Mouse (Mus musculus) intestine, postnatal 0 days (tissue): ENCODE results near the gene Dlgap5. TPM values are rescaled to one million over a fixed set of nuclear protein-coding genes. Genes with fewer than 3 reads are reported as not detected.

Experiments
- ATAC-seq: fragments of 200-750 bp; cut with Nextera tagmentation; 2 replicates; pipeline ENCODE4 v1.8.0; 2017; ENCODE audit warnings: mild to moderate bottlenecking, moderate TSS enrichment, moderate library complexity
- H3K27ac ChIP-seq: fragments of 300-500 bp; sonication (generic); 2 replicates; pipeline ENCODE4 v1.5.1; 2014; ENCODE audit warnings: mild to moderate bottlenecking, low read depth, low read length, moderate library complexity
- H3K27me3 ChIP-seq: fragments of 300-500 bp; sonication (generic); replicated peaks from 2 replicates; pipeline ENCODE4 v1.6.1; 2014; ENCODE audit warnings: low read length, mixed read lengths; ENCODE audit not compliant: control insufficient read depth, insufficient read depth
- H3K36me3 ChIP-seq: fragments of 300-500 bp; sonication (generic); 2 replicates; pipeline ENCODE4 v1.6.1; 2014; ENCODE audit warnings: mild to moderate bottlenecking, moderate library complexity; ENCODE audit not compliant: control insufficient read depth, insufficient read depth
- H3K4me1 ChIP-seq: fragments of 300-500 bp; sonication (generic); replicated peaks from 2 replicates; pipeline ENCODE4 v1.6.1; 2014; ENCODE audit warnings: antibody characterized with exemption, low read length, mixed read lengths; ENCODE audit not compliant: control insufficient read depth, insufficient read depth
- H3K4me2 ChIP-seq: fragments of 300-500 bp; sonication (generic); replicated peaks from 2 replicates; pipeline ENCODE4 v1.6.1; 2014; ENCODE audit warnings: low read depth, mild to moderate bottlenecking, moderate library complexity
- H3K4me3 ChIP-seq: fragments of 300-500 bp; sonication (generic); 2 replicates; pipeline ENCODE4 v1.5.1; 2014; ENCODE audit warnings: low read depth, low read length
- H3K9ac ChIP-seq: fragments of 300-500 bp; sonication (generic); 2 replicates; pipeline ENCODE4 v1.6.1; 2014; ENCODE audit warnings: mild to moderate bottlenecking, low read depth, low read length
- H3K9me3 ChIP-seq: fragments of 300-500 bp; sonication (generic); 2 replicates; pipeline ENCODE4 v1.6.1; 2016; ENCODE audit warnings: mixed run types; ENCODE audit not compliant: control insufficient read depth
- CTCF ChIP-seq: sonication (generic); IDR thresholded peaks from 2 replicates; pipeline ENCODE4 v1.5.1; 2016; ENCODE audit warnings: low read depth, mild to moderate bottlenecking, control low read depth, antibody characterized with exemption, moderate library complexity
- WGBS: fragments of 180-500 bp; shearing (Covaris S2); extraction: QIAGEN DNeasy Blood & Tissue Kit; methylation state at CpG from one replicate; pipeline ENCODE4 v1.1.7; 2014; 5-methylcytosine and 5-hydroxymethylcytosine counted together
- polyA plus RNA-seq: library from polyadenylated mRNA; unstranded; fragments of >200 nt; fragmentation: Nextera tagmentation; extraction: Ambion mirVana; gene quantifications from 2 replicates; pipeline ENCODE4 v1.2.1, GENCODE M21; 2015

The Dlgap5 gene
- polyA plus RNA-seq, 1 experiment from 2014 or later = 6.3 TPM

DNA sequence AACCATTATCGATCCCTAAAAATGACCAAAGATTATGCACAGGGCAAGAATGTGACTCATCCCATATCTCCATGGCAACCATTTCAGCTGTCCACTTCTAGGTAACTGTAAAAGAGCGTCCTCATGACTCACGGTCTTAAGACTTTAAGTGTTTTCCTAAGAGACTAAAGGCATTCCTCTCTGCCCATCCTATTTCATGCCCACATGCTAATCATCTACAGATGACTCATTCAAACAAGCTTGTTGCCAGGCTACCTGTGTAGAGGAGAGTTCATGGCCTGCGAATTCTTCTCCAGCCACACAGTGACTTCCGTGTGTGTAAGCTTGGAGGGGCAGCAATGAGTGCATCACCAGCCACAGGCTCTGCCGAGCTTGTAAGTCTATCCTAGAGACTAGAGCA is 46.5 kb downstream of the Dlgap5 start:
- peak; percentile 87 for ATAC-seq
- H3K27me3 ChIP-seq = no peaks in the 10 kb centered on the region
- no peak overlapping the region for H3K4me3 ChIP-seq
- H3K4me2 ChIP-seq = no peak overlapping the region
- H3K36me3 ChIP-seq = no peaks in the 10 kb centered on the region
- peak overlapping the region; percentile 61 for H3K27ac ChIP-seq
- H3K4me1 ChIP-seq = peaks cover 19% of the 10 kb centered on the region; the same call in 1 of the 2 replicates
- TF ChIP-seq CTCF = no peak
- no peaks in the 10 kb centered on the region for H3K9me3 ChIP-seq
- H3K9ac ChIP-seq = no peak overlapping the region
- 36% methylated on average over 6 of the region's 6 CpGs for WGBS

DNA sequence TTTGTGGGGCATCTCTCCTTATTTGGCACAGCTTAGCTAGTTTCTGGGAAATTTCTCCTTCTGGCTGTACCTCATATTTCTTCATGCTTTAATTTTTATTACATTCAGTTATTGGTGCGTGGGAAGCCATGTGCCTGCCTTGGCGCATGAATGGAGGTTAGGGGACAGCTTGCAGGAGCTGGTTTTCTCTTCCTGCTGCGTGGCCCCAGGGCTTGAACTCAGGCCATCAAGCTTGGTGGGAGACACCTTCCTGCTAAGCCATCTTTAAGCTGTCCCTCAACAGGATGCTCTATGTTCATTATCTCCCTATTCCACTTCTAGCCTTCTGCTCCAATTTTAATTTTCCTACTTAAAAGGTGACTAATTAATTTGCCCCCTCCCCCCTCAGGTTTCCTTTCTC is 47.4 kb downstream of the Dlgap5 start:
- Histone ChIP-seq H3K9ac (no peak overlapping the region), H3K27ac (peak overlapping the region; percentile 61), H3K4me1 (peaks cover 19% of the 10 kb centered on the region; the same call in 1 of the 2 replicates), H3K36me3 (no peaks in the 10 kb centered on the region), H3K27me3 (no peaks in the 10 kb centered on the region), H3K4me2 (no peak overlapping the region), H3K9me3 (no peaks in the 10 kb centered on the region), H3K4me3 (no peak overlapping the region)
- 80% methylated on average over 3 of the region's 3 CpGs for WGBS
- TF ChIP-seq CTCF = no peak
- no peak for ATAC-seq

- no peak overlapping the region for H3K27ac ChIP-seq
- no peaks in the 10 kb centered on the region for H3K9me3 ChIP-seq
- no peak overlapping the region for H3K4me2 ChIP-seq
- WGBS = 71% methylated on average over 5 of the region's 5 CpGs
- no peaks in the 10 kb centered on the region for H3K36me3 ChIP-seq
- H3K4me1 ChIP-seq = peaks cover 19% of the 10 kb centered on the region; the same call in 1 of the 2 replicates
- H3K27me3 ChIP-seq = no peaks in the 10 kb centered on the region
- TF ChIP-seq CTCF = 0 out of 2 replicates have a peak, but pooled peaks have one; percentile 3
- H3K4me3 ChIP-seq = no peak overlapping the region
- ATAC-seq = no peak
- H3K9ac ChIP-seq = no peak overlapping the region
These were observed 48.5 kb downstream of the Dlgap5 start for GRCm38 (mm10) chr14:47369741-47370140.

DNA sequence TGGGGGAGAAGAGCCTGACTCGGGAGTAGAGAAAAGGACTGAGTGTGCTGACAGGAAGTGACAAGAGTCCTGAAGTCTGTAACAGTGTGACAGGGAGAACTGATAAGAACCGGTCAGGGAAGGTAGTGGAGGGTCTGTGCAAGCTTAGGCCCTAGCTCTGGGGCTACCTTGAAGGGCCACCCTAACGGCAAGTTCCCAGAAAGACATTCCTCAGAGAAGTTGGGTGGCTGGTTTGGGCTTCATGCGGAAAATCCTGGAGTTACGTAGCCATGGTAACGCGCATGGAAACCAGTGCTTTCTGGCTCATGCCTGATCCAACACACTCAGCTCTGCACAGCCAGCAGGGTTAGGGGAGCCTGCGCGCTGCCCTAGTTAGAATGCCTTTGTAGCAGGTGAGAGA is 50.7 kb downstream of the Dlgap5 start, which contains the start of gene Lgals3:
Lgals3 (plus strand) TSS at position 291 of the 400 bp plus-strand sequence.
- H3K4me2 ChIP-seq = peak within 1 kb of the TSS; percentile 17; the same call in 1 of the 2 replicates
- no peaks in the 10 kb centered on the region for H3K36me3 ChIP-seq
- ATAC-seq = no peak
- no peaks in the 10 kb centered on the region for H3K27me3 ChIP-seq
- no peaks in the 10 kb centered on the region for H3K9me3 ChIP-seq
- H3K4me3 ChIP-seq = no peak within 1 kb of the TSS
- H3K9ac ChIP-seq = no peak within 1 kb of the TSS
- no peak for TF ChIP-seq CTCF
- H3K27ac ChIP-seq = peak within 1 kb of the TSS; percentile 70
- H3K4me1 ChIP-seq = peaks cover 13% of the 10 kb centered on the region; the same call in 1 of the 2 replicates
- 32% methylated on average over 9 of the region's 9 CpGs for WGBS

GRCm38 (mm10) chr14:47366881-47367321 is 51.3 kb downstream of the Dlgap5 start:
- Histone ChIP-seq H3K4me3 (no peak overlapping the region), H3K36me3 (no peaks in the 10 kb centered on the region), H3K9me3 (no peaks in the 10 kb centered on the region), H3K9ac (no peak overlapping the region), H3K4me2 (0 out of 2 replicates have a peak overlapping the region, but pooled peaks have one; percentile 6), H3K27ac (peak overlapping the region; percentile 70), H3K27me3 (no peaks in the 10 kb centered on the region), H3K4me1 (peaks cover 13% of the 10 kb centered on the region; the same call in 1 of the 2 replicates)
- TF ChIP-seq CTCF = no peak
- ATAC-seq = no peak
- 25% methylated on average over 7 of the region's 7 CpGs for WGBS

DNA sequence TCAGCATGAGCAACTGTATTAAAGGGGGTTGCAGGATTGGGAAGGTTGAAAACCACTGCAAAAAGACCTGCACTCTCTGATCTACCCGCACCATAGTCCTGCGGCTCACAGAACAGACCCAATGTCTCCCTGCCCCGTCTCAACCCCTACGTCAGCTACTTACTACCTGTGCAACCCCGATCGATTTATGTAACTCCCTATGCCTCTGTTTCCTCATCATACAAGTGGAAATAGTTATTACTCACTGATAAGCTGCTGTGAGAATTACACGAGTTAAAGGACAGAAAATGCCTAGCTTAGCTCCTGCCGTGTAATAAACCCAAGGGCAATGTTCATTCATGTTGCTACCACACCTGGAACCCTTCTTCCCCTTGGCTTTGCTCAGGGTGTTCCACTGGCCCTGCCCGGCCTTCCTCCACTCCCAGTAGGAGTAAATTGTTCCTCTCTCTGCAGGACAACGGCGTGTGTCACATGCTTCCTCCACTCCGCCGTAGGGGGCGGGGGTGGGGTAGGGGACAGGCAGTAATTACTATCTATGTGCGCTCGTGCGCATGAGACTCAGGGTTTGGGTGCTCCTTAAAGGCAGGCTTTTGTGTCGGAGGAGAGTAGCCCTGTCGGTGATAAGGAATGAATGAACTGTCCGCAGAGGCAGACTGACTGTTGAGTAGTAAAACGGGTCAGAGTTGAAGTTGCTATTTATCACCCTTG is 53.3 kb downstream of the Dlgap5 start:
- 20% methylated on average over 21 of the region's 21 CpGs for WGBS
- no peaks in the 10 kb centered on the region for H3K36me3 ChIP-seq
- H3K9me3 ChIP-seq = no peaks in the 10 kb centered on the region
- no peaks in the 10 kb centered on the region for H3K27me3 ChIP-seq
- H3K9ac ChIP-seq = peak overlapping the region; percentile 31; the same call in 1 of the 2 replicates
- 0 out of 2 replicates have a peak overlapping the region, but pooled peaks have one; percentile 4 for H3K4me3 ChIP-seq
- peak; percentile 95 for ATAC-seq
- peak overlapping the region; percentile 92 for H3K27ac ChIP-seq
- H3K4me2 ChIP-seq = peak overlapping the region; percentile 57
- 0 out of 2 replicates have a peak, but pooled peaks cover 9% of the 10 kb centered on the region for H3K4me1 ChIP-seq
- no peak for TF ChIP-seq CTCF
